In genomic region chr7:111795059-111795458, GRCm38 (mm10) we compare ENCODE assay signal across 18 mouse cellular contexts.
"Had no signal": no experiment of that assay in that cellular context is flagged by ENCODE, and none has a peak within 500 bp of the region (broad histone marks: within the 10 kb centered on the region; RNA-seq: fewer than 3 reads in every experiment).

No protein-coding gene starts in this region.

- H3K27me3 ChIP-seq: limb, embryonic 15.5 days; liver, embryonic 12.5 days; midbrain, embryonic 12.5 days; neural tube, embryonic 13.5 days; neural tube, embryonic 15.5 days had no signal

- H3K36me3 ChIP-seq: limb, embryonic 15.5 days; liver, embryonic 12.5 days; midbrain, embryonic 10.5 days; midbrain, embryonic 12.5 days; neural tube, embryonic 13.5 days; neural tube, embryonic 15.5 days had no signal

- H3K9me3 ChIP-seq: limb, embryonic 15.5 days; liver, embryonic 12.5 days; midbrain, embryonic 10.5 days; midbrain, embryonic 12.5 days; neural tube, embryonic 13.5 days; neural tube, embryonic 15.5 days had no signal

- H3K9ac ChIP-seq: limb, embryonic 15.5 days; liver, embryonic 12.5 days; liver, embryonic 14.5 days; midbrain, embryonic 12.5 days; neural tube, embryonic 13.5 days; neural tube, embryonic 15.5 days had no signal

- DNase-seq: midbrain, embryonic 14.5 days; retina, postnatal 1 day; right cerebral cortex, adult 18-20 months; right cerebral cortex, postnatal 25 days; right cerebral cortex, postnatal 4 days; spleen, adult 18-20 months; thymus, adult 18-20 months; thymus, postnatal 14 days; thymus, postnatal 36 days had no signal

- H3K4me2 ChIP-seq: limb, embryonic 15.5 days; liver, embryonic 12.5 days; midbrain, embryonic 12.5 days; neural tube, embryonic 13.5 days; neural tube, embryonic 15.5 days had no signal

- ATAC-seq: liver, embryonic 12.5 days; midbrain, embryonic 16.5 days had no signal

- H3K4me1 ChIP-seq: limb, embryonic 15.5 days; liver, embryonic 12.5 days; neural tube, embryonic 15.5 days had no signal

- H3K4me3 ChIP-seq: limb, embryonic 15.5 days; liver, embryonic 12.5 days; midbrain, embryonic 10.5 days; midbrain, embryonic 12.5 days; myocyte; neural tube, embryonic 13.5 days; neural tube, embryonic 15.5 days had no signal

- H3K27ac ChIP-seq: limb, embryonic 15.5 days; liver, embryonic 12.5 days; liver, embryonic 14.5 days; midbrain, embryonic 10.5 days; midbrain, embryonic 12.5 days; neural tube, embryonic 13.5 days; neural tube, embryonic 15.5 days had no signal
